Mouse (Mus musculus) stomach, postnatal 0 days (tissue): ENCODE measurements around the gene Pet100.

Experiments
- CTCF ChIP-seq: IDR thresholded peaks from 2 replicates; pipeline ENCODE4 v1.5.1; 2016; ENCODE audit warnings: antibody characterized with exemption, low read depth, mild to moderate bottlenecking, moderate library complexity
- EP300 ChIP-seq: optimal IDR thresholded peaks from 2 replicates; pipeline ENCODE3; 2016; ENCODE audit warnings: antibody characterized with exemption

- no peak for TF ChIP-seq CTCF
- TF ChIP-seq EP300, result no peak
Measured at GRCm38 (mm10) chr8:3625445-3625844, 4.1 kb downstream of the Pet100 start, which contains the start of gene Pcp2.
